Mouse (Mus musculus) thymus, adult 2 months (tissue): ENCODE measurements at regions not wholly inside any gene's neighbourhood (a gene's known extent, or its start where the extent isn't known, plus 50 kb on each side); places are given as distances from the start of the nearest gene placed in this dataset.

ENCODE experiments used
- CTCF ChIP-seq: fragments of 200-500 bp; IDR thresholded peaks from 2 replicates; pipeline ENCODE4 v1.5.1; 2012; ENCODE audit warnings: mild to moderate bottlenecking, control low read depth, low read length, moderate library complexity, borderline replicate concordance; ENCODE audit not compliant: control insufficient read depth, poor library complexity, insufficient read depth; ENCODE audit errors: extremely low read depth
- POLR2A ChIP-seq: fragments of 200-500 bp; IDR thresholded peaks from 2 replicates; pipeline ENCODE4 v1.6.1; 2012; ENCODE audit warnings: mild to moderate bottlenecking, low read length, control low read depth, moderate library complexity; ENCODE audit not compliant: control insufficient read depth, poor library complexity, insufficient read depth; ENCODE audit errors: extremely low read depth

DNA sequence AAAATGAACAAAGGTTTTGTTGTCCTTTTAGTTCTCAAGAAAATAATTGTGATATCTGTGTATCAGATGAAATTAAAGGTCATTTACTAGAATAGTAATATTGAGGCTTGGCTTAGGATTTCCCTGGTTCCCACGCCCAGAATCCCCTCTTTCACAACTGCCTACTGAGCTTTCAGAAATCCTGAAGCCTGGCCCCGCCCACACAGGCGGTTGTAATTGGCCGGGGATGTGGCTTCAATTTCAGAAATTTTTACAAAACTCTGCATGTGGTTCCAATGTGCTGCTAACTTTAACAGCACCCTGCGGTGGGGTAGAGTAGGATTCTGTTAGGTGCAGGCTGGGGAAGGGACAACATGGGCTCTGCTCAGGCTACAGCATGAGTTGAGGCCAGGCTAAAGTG is 171.8 kb upstream of the Zfp618 start:
- TF ChIP-seq CTCF (no peak), POLR2A (no peak)
